Mouse (Mus musculus) Patski (cell line): Measurements from ENCODE around the gene Uaca. TPM values are rescaled to one million over a fixed set of nuclear protein-coding genes. Genes with fewer than 3 reads are reported as not detected.

Source experiments
- ATAC-seq: fragments of 100-300 bp; one replicate; pipeline ENCODE4 v1.8.0; 2021
- CTCF ChIA-PET: fragments of 350-600 bp; sonication (Branson Sonifier 250); formaldehyde crosslinking; loops from one replicate; lab custom pipeline; 2022; ENCODE audit warnings: inconsistent platforms; lab: Charles Lee
- POLR2A ChIA-PET: fragments of 350-600 bp; sonication (Branson Sonifier 250); formaldehyde crosslinking; loops from one replicate; lab custom pipeline; 2022; ENCODE audit warnings: antibody characterized with exemption, inconsistent platforms; lab: Charles Lee
- DNase-seq: peaks from one replicate; pipeline ENCODE4 v3.0.0-alpha.2; 2011; ENCODE audit warnings: low read depth, low spot score
- H3K27me3 ChIP-seq: fragments of 371-371 bp; one replicate; pipeline ENCODE4 v1.5.1; 2021
- CTCF ChIP-seq: fragments of 100-300 bp; IDR thresholded peaks from one replicate; pipeline ENCODE4 v1.5.1; 2021
- in situ Hi-C: fragments of 300-500 bp; cut with MboI; formaldehyde crosslinking; loops from 3 replicates; pipeline ENCODE4 v1.11.1; 2018; ENCODE audit warnings: low pct_unique_long_range_greater_than_20kb, mixed read lengths
- polyA plus RNA-seq: library from polyadenylated mRNA; unstranded; gene quantifications from one replicate; pipeline ENCODE4 v1.2.3, GENCODE M21; 2021

Uaca gene
- polyA plus RNA-seq, result 16.3 TPM

DNA sequence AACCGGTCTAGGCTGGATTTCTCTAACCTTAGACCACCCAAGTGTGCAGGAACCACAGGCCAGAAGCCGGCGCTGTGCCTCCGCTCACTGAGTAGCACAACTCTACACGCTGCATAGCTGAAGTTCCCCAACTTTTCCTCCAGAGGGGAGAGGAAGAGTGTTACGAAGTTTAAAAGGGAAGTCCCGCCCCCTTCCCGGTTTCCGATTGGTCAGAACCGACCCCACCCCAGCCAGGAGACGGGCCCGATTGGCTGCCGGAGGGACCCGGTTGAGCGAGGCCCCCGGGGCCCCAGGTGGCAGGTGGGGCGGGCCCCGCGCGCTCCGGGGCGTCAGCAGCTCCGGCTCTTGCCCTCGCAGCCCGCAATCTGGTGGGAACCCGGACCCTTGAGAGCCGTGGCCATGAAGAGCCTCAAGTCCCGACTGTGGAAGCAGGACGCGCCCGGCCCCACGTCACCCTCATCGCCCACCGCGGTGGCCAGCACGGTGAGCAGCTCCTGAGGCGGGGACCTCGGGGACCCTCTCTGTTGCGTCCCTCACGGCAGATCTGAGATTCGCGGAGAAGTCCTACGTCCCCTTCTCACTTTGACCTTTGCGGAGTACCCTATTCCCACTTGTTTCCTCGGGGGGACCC, at the start of gene Uaca:
Gene Uaca, plus strand, starts transcription at position 333 of the 631 bp plus-strand sequence.
- ChIA-PET CTCF (interaction anchor here (1.2 to 1.8 kb wide), 3 partner anchors 17 to 24 kb away, joined by 3 to 6 read pairs (median 4); no protein-coding TSS in a partner anchor), POLR2A (interaction anchor here (0.8 to 0.9 kb wide), 2 partner anchors 29 to 64 kb away, joined by 3 read pairs; no protein-coding TSS in a partner anchor)
- H3K27me3 ChIP-seq, result no peaks in the 10 kb centered on the region
- DNase-seq (peak; percentile 62), ATAC-seq (peak; percentile 84)
- TF ChIP-seq CTCF, result peak; percentile 76
- in situ Hi-C loops, result no loop called here

DNA sequence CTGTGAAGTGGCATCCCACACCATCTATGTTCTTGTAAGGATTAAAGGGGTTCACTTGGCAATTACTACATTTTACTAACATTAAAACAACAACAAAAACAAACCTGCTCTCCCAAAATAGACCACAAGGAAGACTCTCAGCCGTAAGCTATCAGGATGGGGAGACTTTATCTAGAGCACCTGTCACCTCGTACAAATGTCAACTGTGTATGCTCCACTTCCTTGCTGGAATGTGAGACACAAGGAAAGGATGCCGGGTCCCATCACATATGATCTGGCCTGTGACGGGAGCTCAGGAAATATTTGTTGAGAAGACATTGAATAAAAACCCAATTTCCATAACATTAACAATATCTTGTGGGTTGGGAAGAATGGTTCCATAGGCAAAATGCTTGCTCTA, 49.4 kb upstream of the Uaca start:
- DNase-seq, result no peak
- TF ChIP-seq CTCF, result peak; percentile 3
- ChIA-PET POLR2A (no interaction called here), CTCF (interaction anchor here (0.7 to 2.6 kb wide), 10 partner anchors 11 to 116 kb away, joined by 3 to 10 read pairs (median 4); no protein-coding TSS in a partner anchor)
- in situ Hi-C loops, result no loop called here
- ATAC-seq, result no peak
- H3K27me3 ChIP-seq, result no peaks in the 10 kb centered on the region

DNA sequence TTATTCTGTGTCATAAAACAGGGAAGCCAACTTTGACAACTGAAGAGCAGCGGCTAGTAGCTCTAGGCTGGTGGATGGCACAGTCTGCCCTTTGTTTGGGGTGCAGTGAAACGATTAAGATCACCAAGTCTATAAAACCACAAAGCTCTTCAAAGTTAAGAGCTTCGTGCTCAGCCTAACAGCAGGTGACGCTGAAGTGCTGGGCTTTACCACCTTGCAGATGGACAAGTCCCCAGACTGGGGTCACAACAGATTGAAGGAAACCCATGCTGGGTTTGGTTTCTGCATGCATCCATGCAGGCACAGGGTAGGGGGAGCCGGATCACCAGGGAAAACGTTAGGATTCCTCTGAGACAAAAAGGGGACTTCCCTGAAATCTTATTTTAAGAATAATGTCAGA, 47.8 kb upstream of the Uaca start:
- ATAC-seq (no peak), DNase-seq (no peak)
- no peaks in the 10 kb centered on the region for H3K27me3 ChIP-seq
- ChIA-PET POLR2A (no interaction called here), CTCF (no interaction called here)
- in situ Hi-C loops, result no loop called here
- no peak for TF ChIP-seq CTCF

DNA sequence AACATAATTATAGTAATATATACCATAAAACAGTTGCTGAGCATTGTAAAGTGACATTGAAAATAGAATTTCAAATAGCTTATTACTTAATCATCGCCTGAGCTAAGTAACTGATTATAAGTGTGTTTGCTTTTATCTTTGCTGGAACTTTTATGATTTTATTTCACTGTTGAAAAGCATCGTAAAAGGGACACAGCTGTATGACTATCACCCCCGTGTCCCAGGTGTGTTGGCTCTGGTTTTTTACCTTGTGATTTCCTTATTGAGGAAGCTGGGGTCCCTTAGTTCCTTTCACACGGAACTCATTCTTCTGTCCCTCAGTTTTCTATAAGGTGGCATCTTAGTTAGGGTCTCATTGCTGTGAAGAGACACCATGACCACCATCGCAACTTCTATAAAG, 46.7 kb upstream of the Uaca start:
- ATAC-seq, result no peak
- in situ Hi-C loops, result no loop called here
- POLR2A ChIA-PET, result no interaction called here

DNA sequence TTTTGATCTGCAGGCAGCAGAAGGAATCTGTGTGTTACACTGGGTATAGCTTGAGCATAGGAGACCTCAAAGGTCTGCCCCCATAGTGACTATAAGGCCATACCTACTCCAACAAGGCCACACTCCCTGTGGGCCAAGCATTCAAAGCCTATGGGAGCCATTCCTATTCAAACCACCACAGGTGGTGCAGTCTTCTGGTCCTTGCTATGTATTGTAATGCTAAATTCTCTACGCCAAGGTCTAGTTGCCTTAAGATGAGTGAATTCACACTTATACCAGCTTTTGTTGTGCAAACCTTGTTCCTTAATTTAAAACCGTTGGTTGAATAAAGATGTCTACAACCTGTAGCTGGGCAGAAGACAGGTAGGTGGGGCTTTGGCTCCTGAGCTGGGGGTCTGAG, 46.2 kb upstream of the Uaca start:
- no peak for TF ChIP-seq CTCF
- ATAC-seq, result no peak
- DNase-seq, result no peak
- in situ Hi-C loops, result no loop called here
- no peaks in the 10 kb centered on the region for H3K27me3 ChIP-seq
- ChIA-PET POLR2A (no interaction called here), CTCF (interaction anchor here (0.9 kb wide), 1 partner anchor 44 kb away, joined by 4 read pairs; no protein-coding TSS in a partner anchor)

More for the DNA sequence above, 46.7 kb upstream of the Uaca start:
- CTCF ChIA-PET, result interaction anchor here (0.9 kb wide), 1 partner anchor 44 kb away, joined by 4 read pairs; no protein-coding TSS in a partner anchor
- H3K27me3 ChIP-seq, result no peaks in the 10 kb centered on the region
- DNase-seq, result no peak
- TF ChIP-seq CTCF, result no peak

DNA sequence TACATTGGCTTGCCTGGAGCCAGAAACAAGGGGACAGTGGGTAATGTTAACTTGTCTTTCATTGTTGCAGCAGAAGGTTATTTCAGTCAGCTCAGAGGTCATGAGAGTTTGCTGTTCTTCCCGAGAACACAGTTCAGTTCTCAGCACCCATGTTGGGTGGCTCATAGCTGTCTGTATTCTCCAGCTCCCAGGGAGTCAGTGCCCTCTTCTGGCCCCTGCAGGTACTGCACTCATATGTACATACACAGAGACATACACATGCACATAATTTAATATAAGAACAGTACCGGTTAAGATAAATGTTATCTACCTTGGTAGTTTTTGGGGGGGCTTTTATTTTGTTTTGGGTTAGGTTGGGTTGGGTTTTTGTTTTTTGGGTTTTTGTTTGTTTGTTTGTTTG, 45.2 kb upstream of the Uaca start:
- in situ Hi-C loops, result no loop called here
- ATAC-seq (no peak), DNase-seq (no peak)
- ChIA-PET POLR2A (no interaction called here), CTCF (interaction anchor here (0.9 kb wide), 1 partner anchor 124 kb away, joined by 3 read pairs; no protein-coding TSS in a partner anchor)
- peak; percentile 53 for TF ChIP-seq CTCF
- no peaks in the 10 kb centered on the region for H3K27me3 ChIP-seq

DNA sequence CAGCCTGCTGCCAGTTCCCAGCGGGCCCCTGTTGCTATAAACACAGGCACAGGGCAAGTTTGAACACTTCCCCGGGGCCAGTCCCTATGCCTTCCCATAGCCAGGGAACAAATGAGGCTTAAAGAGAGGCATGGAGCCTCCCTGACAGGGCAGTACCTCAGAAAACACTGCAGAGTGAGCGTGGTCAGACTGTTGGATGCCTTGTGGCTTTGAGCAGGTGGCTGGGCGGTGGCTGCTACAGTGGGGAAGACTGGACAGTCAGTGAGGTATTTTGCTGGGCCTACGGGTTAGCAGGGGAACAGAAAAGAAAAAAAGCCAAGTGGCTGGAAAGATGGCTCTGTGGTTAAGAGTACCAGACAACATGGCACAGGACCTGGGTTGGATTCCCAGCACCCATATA, 43.2 kb upstream of the Uaca start:
- H3K27me3 ChIP-seq, result no peaks in the 10 kb centered on the region
- DNase-seq (no peak), ATAC-seq (no peak)
- ChIA-PET CTCF (no interaction called here), POLR2A (no interaction called here)
- TF ChIP-seq CTCF, result no peak
- in situ Hi-C loops, result no loop called here

DNA sequence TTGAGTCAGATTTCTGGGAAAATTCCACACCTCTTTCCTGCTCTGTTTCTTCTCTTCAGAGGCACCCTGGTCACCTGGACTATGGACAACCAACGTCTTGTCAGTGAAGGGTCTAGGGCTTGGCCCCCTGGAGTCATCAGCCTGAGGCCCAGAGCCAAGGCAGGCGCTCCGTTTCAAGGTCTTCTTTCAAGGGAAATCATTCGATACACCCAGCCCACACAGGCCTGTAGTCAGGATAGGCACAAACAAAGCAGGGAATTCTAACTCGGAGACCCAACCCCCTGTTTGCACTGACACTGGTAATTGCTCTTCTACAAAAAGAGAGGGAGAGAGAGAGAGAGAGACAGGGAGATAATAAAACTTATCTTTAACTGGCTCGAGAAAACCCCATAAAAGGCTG, 42.4 kb upstream of the Uaca start:
- in situ Hi-C loops, result no loop called here
- ATAC-seq (no peak), DNase-seq (no peak)
- TF ChIP-seq CTCF, result no peak
- ChIA-PET CTCF (interaction anchor here (1.3 kb wide), 1 partner anchor 34 kb away, joined by 3 read pairs; no protein-coding TSS in a partner anchor), POLR2A (no interaction called here)
- H3K27me3 ChIP-seq, result no peaks in the 10 kb centered on the region

DNA sequence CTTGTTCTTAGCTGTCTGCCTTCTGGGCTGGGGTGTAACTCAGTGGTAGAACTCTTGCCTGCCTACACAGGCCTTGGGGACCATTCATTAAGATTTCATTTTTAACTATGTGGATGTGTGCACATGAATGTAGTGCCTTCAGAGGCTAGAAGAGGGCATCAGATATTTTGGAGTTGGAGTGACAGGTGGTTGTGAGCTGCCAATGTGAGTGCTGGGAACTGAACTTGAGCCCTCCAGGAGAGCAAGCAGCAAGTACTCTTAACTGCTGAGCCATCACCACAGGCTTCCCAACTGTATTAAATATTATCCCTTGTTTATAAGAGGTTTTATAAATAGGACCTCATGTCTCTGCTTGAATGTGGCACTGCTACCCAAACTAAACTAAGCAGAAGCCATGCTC, 41.7 kb upstream of the Uaca start:
- CTCF ChIA-PET, result interaction anchor here (1.3 kb wide), 1 partner anchor 34 kb away, joined by 3 read pairs; no protein-coding TSS in a partner anchor
- ATAC-seq, result no peak
- POLR2A ChIA-PET, result no interaction called here

DNA sequence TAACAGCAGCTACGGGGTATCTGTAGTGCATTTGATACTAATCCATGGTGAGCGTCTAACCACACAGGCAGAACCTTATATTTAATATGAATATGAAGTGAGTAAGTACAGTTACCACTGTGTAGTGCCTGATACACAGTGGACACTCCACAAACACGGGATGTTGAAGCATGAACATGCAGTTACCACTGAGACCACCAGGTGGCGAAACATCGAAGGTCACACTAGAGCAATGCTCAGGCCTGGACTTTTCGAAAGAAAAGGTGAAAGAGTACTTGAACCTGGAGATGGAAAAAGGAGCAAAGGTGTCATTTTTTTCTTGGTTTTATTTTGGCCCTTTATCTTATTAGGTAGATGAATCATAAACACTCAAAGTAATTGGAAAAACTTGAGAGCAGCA, 38.1 kb upstream of the Uaca start:
- DNase-seq (no peak), ATAC-seq (no peak)
- H3K27me3 ChIP-seq, result no peaks in the 10 kb centered on the region
- peak; percentile 77 for TF ChIP-seq CTCF
- ChIA-PET CTCF (interaction anchor here (1.0 to 2.0 kb wide), 4 partner anchors 9 to 102 kb away, joined by 3 to 5 read pairs (median 4); no protein-coding TSS in a partner anchor), POLR2A (no interaction called here)
- in situ Hi-C loops, result no loop called here

More for the DNA sequence above, 41.7 kb upstream of the Uaca start:
- H3K27me3 ChIP-seq, result no peaks in the 10 kb centered on the region
- no peak for DNase-seq
- no peak for TF ChIP-seq CTCF
- in situ Hi-C loops, result no loop called here
